Mouse (Mus musculus) neural tube, embryonic 12.5 days (tissue): ENCODE measurements around the gene Col1a2. TPM values are rescaled to one million over a fixed set of nuclear protein-coding genes. Genes with fewer than 3 reads are reported as not detected.

Source experiments
- ATAC-seq: fragments of 200-750 bp; cut with Nextera tagmentation; 2 replicates; pipeline ENCODE4 v1.8.0; 2017; ENCODE audit warnings: low read depth, mild to moderate bottlenecking, moderate TSS enrichment, moderate library complexity; ENCODE audit not compliant: low FRiP score
- H3K27ac ChIP-seq: fragments of 300-500 bp; sonication (generic); 2 replicates; pipeline ENCODE4 v1.5.1; 2016
- H3K27me3 ChIP-seq: fragments of 300-500 bp; sonication (generic); replicated peaks from 2 replicates; pipeline ENCODE4 v1.6.1; 2016; ENCODE audit warnings: mild to moderate bottlenecking
- H3K36me3 ChIP-seq: fragments of 300-500 bp; sonication (generic); 2 replicates; pipeline ENCODE4 v1.6.1; 2016; ENCODE audit warnings: mild to moderate bottlenecking
- H3K4me1 ChIP-seq: fragments of 300-500 bp; sonication (generic); 2 replicates; pipeline ENCODE4 v1.6.1; 2016
- H3K4me2 ChIP-seq: fragments of 300-500 bp; sonication (generic); replicated peaks from 2 replicates; pipeline ENCODE4 v1.6.1; 2016; ENCODE audit warnings: mild to moderate bottlenecking
- H3K4me3 ChIP-seq: fragments of 300-500 bp; sonication (generic); 2 replicates; pipeline ENCODE4 v1.5.1; 2016
- H3K9ac ChIP-seq: fragments of 300-500 bp; sonication (generic); 2 replicates; pipeline ENCODE4 v1.6.1; 2016; ENCODE audit warnings: mild to moderate bottlenecking
- H3K9me3 ChIP-seq: fragments of 300-500 bp; sonication (generic); 2 replicates; pipeline ENCODE4 v1.6.1; 2016; ENCODE audit warnings: mild to moderate bottlenecking
- WGBS: fragments of 180-500 bp; shearing (Covaris S2); methylation state at CpG from one replicate; pipeline ENCODE4 v1.1.7; 2016; 5-methylcytosine and 5-hydroxymethylcytosine counted together
- polyA plus RNA-seq: library from polyadenylated mRNA; unstranded; fragments of >200 nt; fragmentation: Nextera tagmentation; extraction: Ambion mirVana; gene quantifications from 2 replicates; pipeline ENCODE4 v1.2.1, GENCODE M21; 2016

Col1a2 gene
- polyA plus RNA-seq, 1 experiment from 2014 or later: 212 TPM

DNA sequence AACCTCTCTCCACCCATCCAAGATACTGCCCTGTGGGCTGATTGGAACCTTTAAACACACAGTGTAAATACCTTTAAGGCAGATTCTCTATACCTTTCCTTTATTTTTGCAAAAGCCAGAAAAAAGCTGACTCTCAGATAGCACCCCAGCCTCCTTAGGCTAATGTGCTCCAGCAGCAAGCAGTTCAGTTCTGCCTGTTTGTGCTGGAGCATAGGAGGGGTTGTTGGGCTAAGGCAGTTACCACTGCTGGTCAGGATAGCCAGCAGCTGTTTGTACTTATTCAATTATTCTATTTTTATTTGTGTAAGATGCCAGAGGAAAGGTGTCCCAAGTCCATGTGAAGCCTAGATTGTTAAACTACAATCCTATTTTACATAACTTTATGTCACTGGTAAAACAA lies 57.0 kb downstream of the Col1a2 start:
- no peak overlapping the region for H3K9ac ChIP-seq
- no peak overlapping the region for H3K4me2 ChIP-seq
- no peak for ATAC-seq
- peaks cover 9% of the 10 kb centered on the region for H3K4me1 ChIP-seq
- H3K36me3 ChIP-seq: no peaks in the 10 kb centered on the region
- H3K27ac ChIP-seq: no peak overlapping the region
- H3K27me3 ChIP-seq: no peaks in the 10 kb centered on the region
- H3K4me3 ChIP-seq: no peak overlapping the region
- no peaks in the 10 kb centered on the region for H3K9me3 ChIP-seq

DNA sequence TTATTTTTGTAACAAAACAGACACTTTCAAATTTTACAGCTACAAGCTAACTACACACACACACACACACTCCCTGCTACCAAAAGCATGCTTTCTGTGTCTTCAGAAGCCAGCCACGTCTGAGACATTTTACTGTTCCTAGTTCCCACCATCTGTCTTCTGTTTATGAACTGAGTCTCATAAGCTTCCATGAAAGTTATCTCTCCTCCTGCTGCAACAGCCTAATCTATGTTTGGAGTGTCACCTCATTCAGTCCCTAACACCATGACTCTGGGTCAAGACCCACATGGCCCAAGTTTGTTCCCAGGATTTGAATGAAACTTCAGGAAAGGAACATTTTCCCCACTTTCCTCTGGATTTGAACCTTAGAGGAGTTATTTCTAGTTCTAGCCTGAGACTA lies 57.8 kb downstream of the Col1a2 start:
- H3K36me3 ChIP-seq: no peaks in the 10 kb centered on the region
- no peak overlapping the region for H3K27ac ChIP-seq
- WGBS: 50% methylated on average over 1 of the region's 1 CpGs
- no peak overlapping the region for H3K4me2 ChIP-seq
- peaks cover 9% of the 10 kb centered on the region for H3K4me1 ChIP-seq
- ATAC-seq: no peak
- no peak overlapping the region for H3K9ac ChIP-seq
- no peak overlapping the region for H3K4me3 ChIP-seq
- no peaks in the 10 kb centered on the region for H3K9me3 ChIP-seq
- no peaks in the 10 kb centered on the region for H3K27me3 ChIP-seq

DNA sequence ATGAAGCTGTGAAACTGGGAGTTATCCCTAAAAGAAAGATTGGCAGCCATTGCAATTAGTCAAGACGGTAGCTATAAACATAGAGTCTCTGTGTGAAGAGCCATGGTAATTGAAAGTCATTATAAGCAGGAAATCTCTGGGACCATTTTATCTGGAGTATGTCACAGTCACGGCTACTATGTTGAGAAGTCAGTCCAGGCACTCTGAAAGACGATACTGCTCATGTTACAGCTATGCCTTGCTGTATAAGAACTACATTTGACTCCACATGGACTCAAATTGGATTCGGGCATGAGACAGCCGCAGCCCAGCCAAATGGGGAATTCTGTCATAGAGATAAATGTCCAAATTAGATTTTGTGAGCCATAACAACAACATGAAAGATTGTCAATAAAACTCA lies 58.9 kb downstream of the Col1a2 start:
- no peak overlapping the region for H3K4me2 ChIP-seq
- no peak overlapping the region for H3K27ac ChIP-seq
- no peak for ATAC-seq
- H3K36me3 ChIP-seq: no peaks in the 10 kb centered on the region
- no peak overlapping the region for H3K9ac ChIP-seq
- no peaks in the 10 kb centered on the region for H3K9me3 ChIP-seq
- 81% methylated on average over 5 of the region's 5 CpGs for WGBS
- H3K27me3 ChIP-seq: no peaks in the 10 kb centered on the region
- no peak overlapping the region for H3K4me3 ChIP-seq
- peaks cover 5% of the 10 kb centered on the region; the same call in 1 of the 2 replicates for H3K4me1 ChIP-seq

DNA sequence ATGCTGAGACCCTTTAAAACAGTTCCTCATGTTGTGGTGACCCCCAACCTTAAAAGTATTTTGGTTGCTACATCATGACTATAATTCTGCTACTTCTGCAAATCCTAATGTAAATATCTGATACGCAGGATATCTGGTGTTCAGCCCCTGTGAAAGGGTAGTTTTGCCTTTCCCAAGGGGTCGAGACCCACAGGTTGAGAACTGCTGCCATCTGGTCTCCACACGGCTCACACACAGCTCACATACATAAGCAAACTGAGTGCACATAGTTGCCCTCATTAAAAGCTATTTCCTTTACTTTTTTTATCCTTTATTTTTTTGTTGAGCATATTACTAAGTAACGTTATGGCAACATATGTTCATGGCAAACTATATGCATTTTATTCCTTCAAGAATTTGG lies 65.8 kb downstream of the Col1a2 start:
- Histone ChIP-seq H3K36me3 (no peaks in the 10 kb centered on the region), H3K27ac (no peak overlapping the region), H3K4me1 (no peaks in the 10 kb centered on the region), H3K9me3 (no peaks in the 10 kb centered on the region), H3K9ac (no peak overlapping the region), H3K4me3 (no peak overlapping the region), H3K4me2 (no peak overlapping the region), H3K27me3 (no peaks in the 10 kb centered on the region)
- no peak for ATAC-seq
- WGBS: 77% methylated on average over 4 of the region's 4 CpGs

DNA sequence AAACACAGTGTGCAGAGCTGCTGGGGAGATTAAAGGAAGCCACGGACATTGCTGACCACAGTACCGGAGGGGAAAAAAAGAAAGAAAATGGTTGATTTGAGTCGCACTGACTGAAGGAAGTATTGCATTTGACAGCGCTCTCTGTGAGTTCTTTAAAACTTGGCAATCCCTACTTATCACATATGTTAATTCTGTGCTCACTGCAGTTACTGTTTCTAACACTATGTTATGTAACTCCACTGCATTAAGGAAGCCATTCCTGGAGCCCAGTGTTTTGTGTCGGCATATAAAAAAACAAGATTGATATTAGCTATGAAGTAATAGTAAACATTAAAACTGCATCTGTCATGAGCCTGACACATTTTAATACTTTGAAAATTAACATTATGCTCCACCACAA lies 73.1 kb downstream of the Col1a2 start:
- ATAC-seq: no peak
- H3K4me1 ChIP-seq: no peaks in the 10 kb centered on the region
- no peak overlapping the region for H3K4me2 ChIP-seq
- no peaks in the 10 kb centered on the region for H3K27me3 ChIP-seq
- H3K9ac ChIP-seq: no peak overlapping the region
- no peaks in the 10 kb centered on the region for H3K9me3 ChIP-seq
- 71% methylated on average over 5 of the region's 5 CpGs for WGBS
- H3K4me3 ChIP-seq: no peak overlapping the region
- H3K36me3 ChIP-seq: no peaks in the 10 kb centered on the region
- no peak overlapping the region for H3K27ac ChIP-seq

DNA sequence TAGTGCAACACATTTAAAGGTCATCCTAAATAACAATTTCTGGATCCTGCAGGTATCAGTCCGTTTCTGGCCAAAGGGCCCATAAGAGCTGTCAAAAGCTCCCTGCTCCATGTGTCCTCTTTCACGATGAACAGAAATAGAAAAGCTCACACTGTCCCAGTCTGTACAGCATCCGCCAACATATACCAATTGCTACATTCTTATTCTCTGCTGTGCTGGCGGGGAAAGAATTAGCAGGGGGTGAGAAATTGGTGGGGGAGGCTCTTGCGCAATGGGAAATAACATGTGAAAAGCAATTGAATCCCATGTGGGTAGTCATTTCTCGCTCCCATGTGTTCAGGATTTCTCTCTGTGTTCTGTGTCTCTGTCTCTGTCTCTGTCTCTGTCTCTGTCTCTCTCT lies 73.7 kb downstream of the Col1a2 start:
- no peak overlapping the region for H3K9ac ChIP-seq
- no peaks in the 10 kb centered on the region for H3K27me3 ChIP-seq
- no peaks in the 10 kb centered on the region for H3K36me3 ChIP-seq
- H3K27ac ChIP-seq: no peak overlapping the region
- no peak for ATAC-seq
- no peaks in the 10 kb centered on the region for H3K4me1 ChIP-seq
- 78% methylated on average over 6 of the region's 6 CpGs for WGBS
- no peak overlapping the region for H3K4me3 ChIP-seq
- H3K9me3 ChIP-seq: no peaks in the 10 kb centered on the region
- H3K4me2 ChIP-seq: no peak overlapping the region

DNA sequence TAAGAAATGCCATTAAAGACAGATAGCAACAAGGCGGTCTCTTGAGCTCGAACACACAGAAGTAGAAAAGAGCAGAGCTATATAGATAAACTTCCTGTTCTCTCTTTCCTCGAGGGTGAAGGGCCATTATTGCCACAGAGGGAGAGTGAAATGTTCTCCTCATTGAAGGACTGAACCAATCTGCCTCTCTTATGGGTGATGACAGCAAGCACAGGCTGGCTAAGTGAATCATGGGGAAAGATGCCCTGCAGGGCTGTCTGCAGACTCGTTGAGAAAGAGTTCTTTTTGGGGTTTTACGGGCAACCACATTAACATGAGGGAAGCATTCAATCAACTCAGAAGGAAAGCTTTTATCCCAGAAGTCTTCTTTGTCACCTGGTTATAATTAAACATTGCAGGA lies 75.0 kb downstream of the Col1a2 start:
- WGBS: 44% methylated on average over 5 of the region's 5 CpGs
- ATAC-seq: no peak
- Histone ChIP-seq H3K9ac (no peak overlapping the region), H3K4me3 (no peak overlapping the region), H3K27ac (no peak overlapping the region), H3K27me3 (no peaks in the 10 kb centered on the region), H3K4me1 (no peaks in the 10 kb centered on the region), H3K9me3 (no peaks in the 10 kb centered on the region), H3K36me3 (no peaks in the 10 kb centered on the region), H3K4me2 (no peak overlapping the region)

GRCm38 (mm10) chr6:4583485-4583884 lies 78.9 kb downstream of the Col1a2 start:
- no peak overlapping the region for H3K27ac ChIP-seq
- H3K9me3 ChIP-seq: no peaks in the 10 kb centered on the region
- ATAC-seq: no peak
- no peak overlapping the region for H3K4me3 ChIP-seq
- no peaks in the 10 kb centered on the region for H3K27me3 ChIP-seq
- 44% methylated on average over 6 of the region's 6 CpGs for WGBS
- H3K4me2 ChIP-seq: no peak overlapping the region
- H3K36me3 ChIP-seq: no peaks in the 10 kb centered on the region
- no peak overlapping the region for H3K9ac ChIP-seq
- no peaks in the 10 kb centered on the region for H3K4me1 ChIP-seq

GRCm38 (mm10) chr6:4587946-4588345 lies 83.3 kb downstream of the Col1a2 start:
- H3K27me3 ChIP-seq: no peaks in the 10 kb centered on the region

GRCm38 (mm10) chr6:4588722-4589121 lies 84.1 kb downstream of the Col1a2 start:
- no peaks in the 10 kb centered on the region for H3K9me3 ChIP-seq
- no peaks in the 10 kb centered on the region for H3K4me1 ChIP-seq
- no peak overlapping the region for H3K4me3 ChIP-seq
- whole genome bisulfite sequencing: 89% methylated on average over 3 of the region's 3 CpGs
- H3K36me3 ChIP-seq: no peaks in the 10 kb centered on the region
- no peaks in the 10 kb centered on the region for H3K27me3 ChIP-seq
- H3K4me2 ChIP-seq: no peak overlapping the region
- ATAC-seq: no peak
- H3K27ac ChIP-seq: no peak overlapping the region
- no peak overlapping the region for H3K9ac ChIP-seq

More at GRCm38 (mm10) chr6:4587946-4588345, 83.3 kb downstream of the Col1a2 start:
- H3K4me3 ChIP-seq: no peak overlapping the region
- no peak overlapping the region for H3K27ac ChIP-seq
- no peak overlapping the region for H3K9ac ChIP-seq
- H3K9me3 ChIP-seq: no peaks in the 10 kb centered on the region
- no peaks in the 10 kb centered on the region for H3K4me1 ChIP-seq
- no peak for ATAC-seq
- no peak overlapping the region for H3K4me2 ChIP-seq
- WGBS: 72% methylated on average over 4 of the region's 4 CpGs
- no peaks in the 10 kb centered on the region for H3K36me3 ChIP-seq

DNA sequence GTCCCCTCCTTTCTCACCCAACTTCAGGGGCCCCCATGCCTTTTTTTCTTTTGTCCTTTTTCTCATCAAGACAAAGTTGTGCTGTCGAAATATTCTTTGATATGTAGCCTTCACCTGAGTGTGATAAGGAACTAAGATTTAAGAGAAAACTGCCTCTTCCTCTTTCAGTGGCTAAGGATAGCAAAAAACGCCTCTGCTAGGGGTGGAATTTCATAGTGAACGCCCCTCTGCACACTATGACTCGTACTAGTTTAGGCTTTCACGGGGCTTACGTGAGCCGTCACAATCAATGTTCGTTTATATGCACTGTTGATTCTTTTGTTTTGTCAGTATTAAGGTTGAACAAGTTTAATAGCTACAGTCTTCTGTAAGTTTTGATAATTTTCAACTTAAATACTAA lies 85.5 kb downstream of the Col1a2 start:
- no peak for ATAC-seq
- Histone ChIP-seq H3K36me3 (no peaks in the 10 kb centered on the region), H3K4me2 (no peak overlapping the region), H3K9ac (no peak overlapping the region), H3K4me1 (no peaks in the 10 kb centered on the region), H3K27me3 (no peaks in the 10 kb centered on the region), H3K9me3 (no peaks in the 10 kb centered on the region), H3K27ac (no peak overlapping the region), H3K4me3 (no peak overlapping the region)
- 79% methylated on average over 8 of the region's 8 CpGs for WGBS
